Mouse (Mus musculus) cerebral cortex, adult 2 months (tissue): ENCODE measurements around the gene Ccdc157.

Experiments
- WGBS: fragments of 180-500 bp; shearing (Covaris S2); methylation state at CpG from one replicate; pipeline ENCODE4 v1.1.7; 2018; 5-methylcytosine and 5-hydroxymethylcytosine counted together

Ccdc157 gene

GRCm38 (mm10) chr11:4123922-4124321 lies 36.2 kb downstream of the Ccdc157 start:
- 61% methylated on average over 5 of the region's 5 CpGs for whole genome bisulfite sequencing

- 72% methylated on average over 10 of the region's 10 CpGs for WGBS
Observed at GRCm38 (mm10) chr11:4122742-4123579, 37.1 kb downstream of the Ccdc157 start, which contains the start of gene Sec14l2. Gene Sec14l2 (minus strand): TSS chr11:4123415.

GRCm38 (mm10) chr11:4122226-4122625 lies 37.9 kb downstream of the Ccdc157 start:
- WGBS, result 89% methylated on average over 5 of the region's 5 CpGs

GRCm38 (mm10) chr11:4121691-4122090 lies 38.4 kb downstream of the Ccdc157 start:
- WGBS, result 93% methylated on average over 3 of the region's 3 CpGs

- 56% methylated on average over 5 of the region's 5 CpGs for WGBS
Observed at GRCm38 (mm10) chr11:4119635-4120034, 40.5 kb downstream of the Ccdc157 start.

- WGBS, result 2% methylated on average over 41 of the region's 41 CpGs
Observed at GRCm38 (mm10) chr11:4118081-4118921, 41.8 kb downstream of the Ccdc157 start.

- 16% methylated on average over 3 of the region's 3 CpGs for WGBS
Observed at GRCm38 (mm10) chr11:4117372-4118071, 42.6 kb downstream of the Ccdc157 start.

GRCm38 (mm10) chr11:4116458-4117141 lies 43.5 kb downstream of the Ccdc157 start:
- WGBS, result 30% methylated on average over 11 of the region's 11 CpGs

- whole genome bisulfite sequencing, result 52% methylated on average over 4 of the region's 4 CpGs
Observed at GRCm38 (mm10) chr11:4115407-4115806, 44.7 kb downstream of the Ccdc157 start.

GRCm38 (mm10) chr11:4114541-4114940 lies 45.6 kb downstream of the Ccdc157 start:
- 57% methylated on average over 6 of the region's 6 CpGs for WGBS

- WGBS, result 85% methylated on average over 6 of the region's 6 CpGs
Observed at GRCm38 (mm10) chr11:4113970-4114369, 46.1 kb downstream of the Ccdc157 start.

- 61% methylated on average over 4 of the region's 4 CpGs for WGBS
Observed at GRCm38 (mm10) chr11:4113496-4113895, 46.6 kb downstream of the Ccdc157 start.

- WGBS, result 84% methylated on average over 6 of the region's 6 CpGs
Observed at GRCm38 (mm10) chr11:4112861-4113260, 47.2 kb downstream of the Ccdc157 start.

- WGBS, result 92% methylated on average over 4 of the region's 4 CpGs
Observed at GRCm38 (mm10) chr11:4112033-4112432, 48.1 kb downstream of the Ccdc157 start.

- WGBS, result 91% methylated on average over 7 of the region's 7 CpGs
Observed at GRCm38 (mm10) chr11:4108691-4109090, 51.4 kb downstream of the Ccdc157 start.

GRCm38 (mm10) chr11:4107901-4108300 lies 52.2 kb downstream of the Ccdc157 start:
- 95% methylated on average over 6 of the region's 6 CpGs for WGBS

GRCm38 (mm10) chr11:4105444-4105843 lies 54.6 kb downstream of the Ccdc157 start:
- 41% methylated on average over 6 of the region's 6 CpGs for WGBS

GRCm38 (mm10) chr11:4104989-4105388 lies 55.1 kb downstream of the Ccdc157 start:
- WGBS, result 53% methylated on average over 5 of the region's 5 CpGs

- 86% methylated on average over 14 of the region's 14 CpGs for WGBS
Observed at GRCm38 (mm10) chr11:4103522-4103921, 56.6 kb downstream of the Ccdc157 start.

GRCm38 (mm10) chr11:4101851-4102250 lies 58.2 kb downstream of the Ccdc157 start:
- WGBS, result 68% methylated on average over 5 of the region's 5 CpGs

- 50% methylated on average over 3 of the region's 3 CpGs for WGBS
Observed at GRCm38 (mm10) chr11:4099447-4099846, 60.6 kb downstream of the Ccdc157 start.
